Mouse (Mus musculus) limb, embryonic 10.5 days (tissue): ENCODE results near the gene Wnt11. TPM values are rescaled to one million over a fixed set of nuclear protein-coding genes. Genes with fewer than 3 reads are reported as not detected.
A peak's percentile ranks its signal among the peaks of the same experiment; 100 is the strongest.

Source experiments
- DNase-seq: peaks from one replicate; pipeline ENCODE4 v3.0.0-alpha.2; 2017; ENCODE audit warnings: low spot score
- H3K27ac ChIP-seq: fragments of 300-500 bp; sonication (generic); 2 replicates; pipeline ENCODE4 v1.5.1; 2016; ENCODE audit warnings: mild to moderate bottlenecking
- H3K27me3 ChIP-seq: fragments of 300-500 bp; sonication (generic); 2 replicates; pipeline ENCODE4 v1.6.1; 2016; ENCODE audit warnings: low read depth, mild to moderate bottlenecking; ENCODE audit not compliant: poor library complexity, severe bottlenecking
- H3K36me3 ChIP-seq: fragments of 300-500 bp; sonication (generic); 2 replicates; pipeline ENCODE4 v1.6.1; 2016; ENCODE audit warnings: mild to moderate bottlenecking, moderate library complexity
- H3K4me1 ChIP-seq: fragments of 300-500 bp; sonication (generic); 2 replicates; pipeline ENCODE4 v1.6.1; 2016
- H3K4me3 ChIP-seq: fragments of 300-500 bp; sonication (generic); 2 replicates; pipeline ENCODE4 v1.5.1; 2016; ENCODE audit warnings: mild to moderate bottlenecking, moderate library complexity
- H3K9me3 ChIP-seq: fragments of 300-500 bp; sonication (generic); replicated peaks from 2 replicates; pipeline ENCODE4 v1.6.1; 2016; ENCODE audit warnings: mild to moderate bottlenecking
- WGBS: fragments of 180-500 bp; shearing (Covaris S2); methylation state at CpG from one replicate; pipeline ENCODE4 v1.1.7; 2016; 5-methylcytosine and 5-hydroxymethylcytosine counted together
- polyA plus RNA-seq: library from polyadenylated mRNA; unstranded; fragments of >200 nt; fragmentation: Nextera tagmentation; extraction: Ambion mirVana; gene quantifications from 2 replicates; pipeline ENCODE4 v1.2.1, GENCODE M21; 2016

The Wnt11 gene
- polyA plus RNA-seq, 1 experiment from 2014 or later, result 19.3 TPM

GRCm38 (mm10) chr7:98875390-98875990 lies 40.6 kb downstream of the Wnt11 start:
- Histone ChIP-seq H3K4me3 (no peak overlapping the region), H3K27ac (peak overlapping the region; percentile 53; the same call in 1 of the 2 replicates), H3K4me1 (peaks cover 67% of the 10 kb centered on the region), H3K36me3 (no peaks in the 10 kb centered on the region), H3K27me3 (peaks cover 59% of the 10 kb centered on the region), H3K9me3 (no peaks in the 10 kb centered on the region)
- no peak for DNase-seq
- 25% methylated on average over 13 of the region's 13 CpGs for WGBS

- no peaks in the 10 kb centered on the region for H3K9me3 ChIP-seq
- H3K27me3 ChIP-seq, result peaks cover 59% of the 10 kb centered on the region
- peaks cover 61% of the 10 kb centered on the region for H3K4me1 ChIP-seq
- no peak for DNase-seq
- H3K36me3 ChIP-seq, result no peaks in the 10 kb centered on the region
- H3K4me3 ChIP-seq, result no peak overlapping the region
- H3K27ac ChIP-seq, result peak overlapping the region; percentile 77
- 51% methylated on average over 13 of the region's 13 CpGs for WGBS
Observed at GRCm38 (mm10) chr7:98876119-98876518, 41.2 kb downstream of the Wnt11 start.

- Histone ChIP-seq H3K4me3 (no peak overlapping the region), H3K27ac (no peak overlapping the region), H3K9me3 (no peaks in the 10 kb centered on the region), H3K36me3 (no peaks in the 10 kb centered on the region), H3K4me1 (peaks cover 57% of the 10 kb centered on the region), H3K27me3 (peaks cover 43% of the 10 kb centered on the region)
- WGBS, result 92% methylated on average over 2 of the region's 2 CpGs
- DNase-seq, result no peak
Observed at GRCm38 (mm10) chr7:98879176-98879575, 44.3 kb downstream of the Wnt11 start.

- peaks cover 34% of the 10 kb centered on the region for H3K4me1 ChIP-seq
- no peaks in the 10 kb centered on the region for H3K9me3 ChIP-seq
- peaks cover 40% of the 10 kb centered on the region for H3K27me3 ChIP-seq
- WGBS, result 63% methylated on average over 4 of the region's 4 CpGs
- no peak for DNase-seq
- no peak overlapping the region for H3K4me3 ChIP-seq
- H3K27ac ChIP-seq, result no peak overlapping the region
- H3K36me3 ChIP-seq, result no peaks in the 10 kb centered on the region
Observed at GRCm38 (mm10) chr7:98881887-98882286, 47.0 kb downstream of the Wnt11 start.

- DNase-seq, result no peak
- H3K4me1 ChIP-seq, result peaks cover 49% of the 10 kb centered on the region
- H3K27me3 ChIP-seq, result peaks cover 28% of the 10 kb centered on the region; the same call in 1 of the 2 replicates
- 54% methylated on average over 22 of the region's 22 CpGs for WGBS
- H3K9me3 ChIP-seq, result no peaks in the 10 kb centered on the region
- peaks cover 7% of the 10 kb centered on the region for H3K36me3 ChIP-seq
- H3K27ac ChIP-seq, result peak overlapping the region; percentile 50
- H3K4me3 ChIP-seq, result no peak overlapping the region
Observed at GRCm38 (mm10) chr7:98887811-98888261, 52.9 kb downstream of the Wnt11 start.

GRCm38 (mm10) chr7:98888810-98889209 lies 53.9 kb downstream of the Wnt11 start:
- Histone ChIP-seq H3K27me3 (peaks cover 32% of the 10 kb centered on the region), H3K9me3 (no peaks in the 10 kb centered on the region), H3K27ac (no peak overlapping the region), H3K4me3 (no peak overlapping the region), H3K4me1 (peaks cover 48% of the 10 kb centered on the region), H3K36me3 (peaks cover 7% of the 10 kb centered on the region)
- 76% methylated on average over 5 of the region's 5 CpGs for WGBS
- no peak for DNase-seq

GRCm38 (mm10) chr7:98889211-98889610 lies 54.3 kb downstream of the Wnt11 start:
- Histone ChIP-seq H3K27me3 (peaks cover 36% of the 10 kb centered on the region), H3K27ac (no peak overlapping the region), H3K36me3 (peaks cover 7% of the 10 kb centered on the region), H3K4me1 (peaks cover 50% of the 10 kb centered on the region), H3K9me3 (no peaks in the 10 kb centered on the region), H3K4me3 (no peak overlapping the region)
- no peak for DNase-seq
- WGBS, result 68% methylated on average over 7 of the region's 7 CpGs

GRCm38 (mm10) chr7:98893144-98893543 lies 58.2 kb downstream of the Wnt11 start:
- Histone ChIP-seq H3K4me3 (no peak overlapping the region), H3K27ac (no peak overlapping the region), H3K4me1 (peaks cover 68% of the 10 kb centered on the region), H3K36me3 (peaks cover 5% of the 10 kb centered on the region), H3K9me3 (no peaks in the 10 kb centered on the region), H3K27me3 (peaks cover 46% of the 10 kb centered on the region)
- 91% methylated on average over 5 of the region's 5 CpGs for WGBS
- no peak for DNase-seq

GRCm38 (mm10) chr7:98894305-98894704 lies 59.4 kb downstream of the Wnt11 start:
- Histone ChIP-seq H3K9me3 (no peaks in the 10 kb centered on the region), H3K27ac (no peak overlapping the region), H3K36me3 (0 out of 2 replicates have a peak, but pooled peaks cover 3% of the 10 kb centered on the region), H3K4me3 (no peak overlapping the region), H3K4me1 (peaks cover 61% of the 10 kb centered on the region), H3K27me3 (peaks cover 55% of the 10 kb centered on the region)
- 83% methylated on average over 5 of the region's 5 CpGs for WGBS
- DNase-seq, result no peak

GRCm38 (mm10) chr7:98894768-98895167 lies 59.9 kb downstream of the Wnt11 start:
- 0 out of 2 replicates have a peak, but pooled peaks cover 3% of the 10 kb centered on the region for H3K36me3 ChIP-seq
- peaks cover 59% of the 10 kb centered on the region for H3K4me1 ChIP-seq
- no peaks in the 10 kb centered on the region for H3K9me3 ChIP-seq
- no peak overlapping the region for H3K27ac ChIP-seq
- 52% methylated on average over 5 of the region's 5 CpGs for WGBS
- H3K4me3 ChIP-seq, result no peak overlapping the region
- no peak for DNase-seq
- peaks cover 53% of the 10 kb centered on the region for H3K27me3 ChIP-seq

- WGBS, result 12% methylated on average over 10 of the region's 10 CpGs
- no peak overlapping the region for H3K4me3 ChIP-seq
- 0 out of 2 replicates have a peak, but pooled peaks cover 3% of the 10 kb centered on the region for H3K36me3 ChIP-seq
- DNase-seq, result no peak
- peaks cover 60% of the 10 kb centered on the region for H3K4me1 ChIP-seq
- H3K9me3 ChIP-seq, result no peaks in the 10 kb centered on the region
- 0 out of 2 replicates have a peak overlapping the region, but pooled peaks have one; percentile 9 for H3K27ac ChIP-seq
- peaks cover 48% of the 10 kb centered on the region for H3K27me3 ChIP-seq
Observed at GRCm38 (mm10) chr7:98895501-98896095, 60.7 kb downstream of the Wnt11 start.

- Histone ChIP-seq H3K36me3 (0 out of 2 replicates have a peak, but pooled peaks cover 3% of the 10 kb centered on the region), H3K4me1 (peaks cover 51% of the 10 kb centered on the region), H3K4me3 (no peak overlapping the region), H3K27ac (0 out of 2 replicates have a peak overlapping the region, but pooled peaks have one; percentile 36), H3K9me3 (no peaks in the 10 kb centered on the region), H3K27me3 (peaks cover 49% of the 10 kb centered on the region)
- WGBS, result 95% methylated on average over 8 of the region's 8 CpGs
- no peak for DNase-seq
Observed at GRCm38 (mm10) chr7:98897323-98897722, 62.4 kb downstream of the Wnt11 start.

- DNase-seq, result no peak
- no peak overlapping the region for H3K27ac ChIP-seq
Observed at GRCm38 (mm10) chr7:98899815-98900214, 64.9 kb downstream of the Wnt11 start.

More at GRCm38 (mm10) chr7:98899815-98900214, 64.9 kb downstream of the Wnt11 start:
- 40% methylated on average over 4 of the region's 4 CpGs for WGBS
- Histone ChIP-seq H3K4me3 (no peak overlapping the region), H3K27me3 (peaks cover 60% of the 10 kb centered on the region), H3K4me1 (peaks cover 57% of the 10 kb centered on the region), H3K9me3 (no peaks in the 10 kb centered on the region), H3K36me3 (0 out of 2 replicates have a peak, but pooled peaks cover 3% of the 10 kb centered on the region)
